Comparison of ENCODE assay signal across 9 mouse cellular contexts in genomic region chr7:73196851-73197531, GRCm38 (mm10).
DNase-seq lines count a peak whose midpoint lies in the region; ATAC-seq lines count a peak whose summit lies in the region.
"Had no signal": no experiment of that assay in that cellular context is flagged by ENCODE, and none has a peak within 500 bp of the region (broad histone marks: within the 10 kb centered on the region; RNA-seq: fewer than 3 reads in every experiment).

No protein-coding gene starts in this region.

- H3K27me3 ChIP-seq in forebrain, embryonic 16.5 days (replicated peaks; ENCODE audit: control insufficient read depth, insufficient read depth, low read length) = no peaks in the 10 kb centered on the region
- no peaks in the 10 kb centered on the region for H3K27me3 ChIP-seq in stomach, embryonic 14.5 days (ENCODE audit: control insufficient read depth, insufficient read depth, low read length)

- peaks cover 29% of the 10 kb centered on the region for H3K4me1 ChIP-seq in forebrain, embryonic 16.5 days (replicated peaks; ENCODE audit: control insufficient read depth, insufficient read depth, low read length)
- 0 out of 2 replicates have a peak, but pooled peaks cover 6% of the 10 kb centered on the region for H3K4me1 ChIP-seq in stomach, embryonic 14.5 days (ENCODE audit: control insufficient read depth, insufficient read depth, low read length)

- 19% methylated on average over 12 of the region's 12 CpGs for WGBS in forebrain, embryonic 16.5 days
- WGBS in stomach, embryonic 14.5 days = 78% methylated on average over 12 of the region's 12 CpGs

- no peak overlapping the region for H3K4me3 ChIP-seq in forebrain, embryonic 16.5 days (replicated peaks; ENCODE audit: low read length)
- no peak overlapping the region for H3K4me3 ChIP-seq in stomach, embryonic 14.5 days (ENCODE audit: low read depth, low read length)

- H3K36me3 ChIP-seq in forebrain, embryonic 16.5 days (ENCODE audit: control insufficient read depth, insufficient read depth) = no peaks in the 10 kb centered on the region
- no peaks in the 10 kb centered on the region for H3K36me3 ChIP-seq in stomach, embryonic 14.5 days (ENCODE audit: control insufficient read depth, insufficient read depth, low read length)

- H3K9me3 ChIP-seq in forebrain, embryonic 16.5 days (ENCODE audit: control insufficient read depth, low read length) = 0 out of 2 replicates have a peak, but pooled peaks cover 5% of the 10 kb centered on the region
- H3K9me3 ChIP-seq in stomach, embryonic 14.5 days (ENCODE audit: control insufficient read depth, low read depth, low read length) = no peaks in the 10 kb centered on the region; the same call in 1 of the 2 replicates

- no peak overlapping the region for H3K27ac ChIP-seq in forebrain, embryonic 16.5 days (ENCODE audit: low read length)
- H3K27ac ChIP-seq in stomach, embryonic 14.5 days (ENCODE audit: low read length) = no peak overlapping the region
- H3K27ac ChIP-seq: macrophage had no signal

- no peak overlapping the region for H3K9ac ChIP-seq in forebrain, embryonic 16.5 days (replicated peaks; ENCODE audit: low read depth, low read length)
- no peak overlapping the region for H3K9ac ChIP-seq in stomach, embryonic 14.5 days (replicated peaks; ENCODE audit: low read depth, low read length)

- DNase-seq in kidney, adult 9 months = peak; percentile 39
- no peak for DNase-seq in kidney, postnatal 14 days
- peak; percentile 17 for DNase-seq in cerebellum, adult 9-10 months
- DNase-seq in layer of hippocampus, postnatal 25 days (ENCODE audit: extremely low spot score in 1 of 2, low spot score in 1 of 2) = peak; percentile 13 to 42
- no peak for DNase-seq in gastrocnemius, adult 18-20 months (ENCODE audit: low spot score)
- DNase-seq in natural killer cell, adult 2 months (ENCODE audit: low spot score in 2 of 2) = no peak

- H3K4me2 ChIP-seq in forebrain, embryonic 16.5 days (ENCODE audit: low read length) = no peak overlapping the region
- H3K4me2 ChIP-seq in stomach, embryonic 14.5 days (replicated peaks; ENCODE audit: low read depth, low read length) = no peak overlapping the region

- ATAC-seq in forebrain, embryonic 16.5 days = peak; percentile 81
- ATAC-seq in stomach, embryonic 14.5 days (ENCODE audit: insufficient number of reproducible peaks, insufficient read depth, low FRiP score, low read depth) = peak; percentile 56; the same call in 1 of the 2 replicates

Comparison
In these comparisons a context has a peak if more than half of its experiments do, and no peak if none do; other contexts are left out.
1. DNase-seq: peak in kidney, adult 9 months (single experiment), cerebellum, adult 9-10 months (single experiment) and layer of hippocampus, postnatal 25 days (2 of 2); none in kidney, postnatal 14 days (single experiment), gastrocnemius, adult 18-20 months (single experiment) and natural killer cell, adult 2 months (0 of 2).